Mouse (Mus musculus) forebrain, embryonic 14.5 days (tissue): ENCODE data around the gene Rreb1. TPM values are rescaled to one million over a fixed set of nuclear protein-coding genes. Genes with fewer than 3 reads are reported as not detected.

Experiments
- ATAC-seq: fragments of 200-750 bp; cut with Nextera tagmentation; 2 replicates; pipeline ENCODE4 v1.8.0; 2017; ENCODE audit warnings: mild to moderate bottlenecking, moderate library complexity
- DNase-seq: peaks from one replicate; pipeline ENCODE4 v3.0.0-alpha.2; 2015; ENCODE audit warnings: low spot score
- H3K27ac ChIP-seq: fragments of 300-500 bp; sonication (generic); 2 replicates; pipeline ENCODE4 v1.5.1; 2014; ENCODE audit warnings: low read depth, mild to moderate bottlenecking, control low read depth, low read length, moderate library complexity
- H3K27me3 ChIP-seq: fragments of 300-500 bp; sonication (generic); replicated peaks from 2 replicates; pipeline ENCODE4 v1.6.1; 2014; ENCODE audit warnings: low read length, control low read depth, mixed read lengths; ENCODE audit not compliant: control insufficient read depth, insufficient read depth
- H3K36me3 ChIP-seq: fragments of 300-500 bp; sonication (generic); 2 replicates; pipeline ENCODE4 v1.6.1; 2014; ENCODE audit warnings: low read length, control low read depth; ENCODE audit not compliant: control insufficient read depth, insufficient read depth
- H3K4me1 ChIP-seq: fragments of 300-500 bp; sonication (generic); 2 replicates; pipeline ENCODE4 v1.6.1; 2014; ENCODE audit warnings: antibody characterized with exemption, low read length, control low read depth; ENCODE audit not compliant: control insufficient read depth, insufficient read depth
- H3K4me2 ChIP-seq: fragments of 300-500 bp; sonication (generic); 2 replicates; pipeline ENCODE4 v1.6.1; 2014; ENCODE audit warnings: mild to moderate bottlenecking, control low read depth, low read length
- H3K4me3 ChIP-seq: fragments of 300-500 bp; sonication (generic); 2 replicates; pipeline ENCODE4 v1.5.1; 2014; ENCODE audit warnings: low read depth, low read length, control low read depth
- H3K9ac ChIP-seq: fragments of 300-500 bp; sonication (generic); 2 replicates; pipeline ENCODE4 v1.6.1; 2014; ENCODE audit warnings: mild to moderate bottlenecking, low read length, control low read depth, moderate library complexity
- H3K9me3 ChIP-seq: fragments of 300-500 bp; sonication (generic); replicated peaks from 2 replicates; pipeline ENCODE4 v1.6.1; 2016; ENCODE audit warnings: low read length, control low read depth, mixed read lengths; ENCODE audit not compliant: control insufficient read depth
- WGBS: fragments of 180-500 bp; shearing (Covaris S2); extraction: QIAGEN DNeasy Blood & Tissue Kit; methylation state at CpG from one replicate; pipeline ENCODE4 v1.1.7; 2014; 5-methylcytosine and 5-hydroxymethylcytosine counted together
- polyA plus RNA-seq: library from polyadenylated mRNA; unstranded; fragments of >200 nt; fragmentation: Nextera tagmentation; extraction: Ambion mirVana; gene quantifications from 2 replicates; pipeline ENCODE4 v1.2.1, GENCODE M21; 2014

The Rreb1 gene
- polyA plus RNA-seq, 1 experiment from 2014 or later, result 1.5 TPM

DNA sequence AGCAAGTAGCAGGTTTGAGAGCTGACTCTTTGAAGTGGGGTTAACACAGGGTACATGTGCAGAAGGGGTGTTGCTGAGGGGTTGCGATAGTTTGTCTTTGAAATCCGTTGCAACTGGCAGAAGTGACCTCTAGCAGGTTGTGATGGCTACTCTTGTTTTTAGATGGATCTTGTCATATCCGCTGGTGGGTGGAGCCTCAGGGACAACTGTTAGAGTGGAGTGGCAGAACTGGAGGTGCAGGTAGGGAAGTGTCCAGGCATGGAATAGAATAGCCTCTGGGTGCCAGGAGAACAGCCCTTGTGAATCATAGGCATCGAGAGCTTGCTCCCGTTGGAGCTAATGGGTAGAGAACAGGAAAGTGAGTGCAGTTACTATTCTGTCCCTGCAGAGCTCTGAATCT is 88.1 kb downstream of the Rreb1 start:
- H3K9ac ChIP-seq, result no peak overlapping the region
- H3K36me3 ChIP-seq, result no peaks in the 10 kb centered on the region
- peaks cover 2% of the 10 kb centered on the region; the same call in 1 of the 2 replicates for H3K4me1 ChIP-seq
- 69% methylated on average over 5 of the region's 5 CpGs for WGBS
- no peaks in the 10 kb centered on the region for H3K9me3 ChIP-seq
- no peak overlapping the region for H3K4me3 ChIP-seq
- no peak overlapping the region for H3K4me2 ChIP-seq
- DNase-seq (no peak), ATAC-seq (no peak)
- no peaks in the 10 kb centered on the region for H3K27me3 ChIP-seq
- H3K27ac ChIP-seq, result no peak overlapping the region

DNA sequence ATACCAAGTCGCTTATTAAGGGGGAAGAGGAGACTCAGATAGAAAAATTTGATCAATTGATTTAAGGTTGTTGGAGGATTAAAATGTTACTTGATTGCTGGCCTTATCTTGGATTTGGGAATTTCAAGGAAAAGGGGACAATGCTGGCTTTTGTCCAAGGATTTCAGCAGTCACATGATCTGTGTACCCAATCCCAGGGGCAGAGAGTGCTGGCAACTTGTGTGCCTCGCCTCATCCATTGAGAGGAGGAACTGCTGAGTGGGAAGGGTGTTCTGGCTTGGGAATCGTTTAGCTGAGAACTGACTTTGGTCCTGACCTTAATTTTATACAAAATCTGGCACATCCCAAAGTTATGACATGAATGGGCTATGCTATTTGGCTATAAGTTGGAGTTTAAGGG is 88.6 kb downstream of the Rreb1 start:
- Histone ChIP-seq H3K27me3 (no peaks in the 10 kb centered on the region), H3K27ac (no peak overlapping the region), H3K9ac (no peak overlapping the region), H3K4me3 (no peak overlapping the region), H3K4me2 (no peak overlapping the region), H3K4me1 (peaks cover 2% of the 10 kb centered on the region; the same call in 1 of the 2 replicates), H3K9me3 (no peaks in the 10 kb centered on the region), H3K36me3 (no peaks in the 10 kb centered on the region)
- peak; percentile 83 for DNase-seq
- peak; percentile 86 for ATAC-seq
- 37% methylated on average over 3 of the region's 3 CpGs for WGBS

DNA sequence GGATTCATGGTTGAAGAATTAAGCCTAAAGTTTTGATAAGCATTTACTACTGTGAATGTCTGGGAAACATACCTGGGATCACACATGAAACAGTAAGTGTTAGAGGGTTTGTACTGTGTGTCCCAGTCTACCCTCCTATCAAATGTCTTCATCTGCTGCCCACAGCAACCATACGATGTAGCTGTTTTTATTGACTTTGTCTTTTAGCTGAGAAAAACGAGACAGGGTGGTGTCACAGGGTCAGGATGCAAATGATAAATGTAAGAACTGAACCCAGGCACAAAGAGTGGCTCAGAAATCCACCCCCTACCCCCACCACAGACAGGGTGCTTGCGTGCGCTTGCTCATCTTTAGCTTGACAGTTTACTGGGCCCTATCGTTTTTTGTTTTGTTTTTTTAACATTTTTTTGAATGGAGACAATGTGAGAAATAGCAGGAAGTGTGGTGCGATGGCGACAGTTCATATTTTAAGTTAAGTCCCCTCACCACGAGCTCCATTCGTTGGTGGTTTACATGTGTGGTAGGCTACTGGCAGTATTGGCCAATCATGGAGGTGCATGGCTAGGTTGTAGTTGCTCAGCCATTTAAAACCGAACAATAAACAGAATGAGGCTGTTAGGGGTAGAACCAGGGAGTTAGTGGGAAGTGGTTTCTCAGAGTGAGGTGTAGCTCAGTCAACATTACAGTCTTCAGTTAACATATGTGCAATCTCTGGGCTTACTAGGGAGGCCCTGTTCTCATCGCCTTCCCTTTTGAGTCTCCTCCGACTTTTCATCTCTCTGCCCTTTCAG is 92.1 kb downstream of the Rreb1 start:
- H3K4me2 ChIP-seq, result no peak overlapping the region
- H3K4me3 ChIP-seq, result no peak overlapping the region
- peaks cover 2% of the 10 kb centered on the region; the same call in 1 of the 2 replicates for H3K4me1 ChIP-seq
- no peak for DNase-seq
- no peak overlapping the region for H3K27ac ChIP-seq
- H3K9me3 ChIP-seq, result no peaks in the 10 kb centered on the region
- no peak for ATAC-seq
- H3K27me3 ChIP-seq, result no peaks in the 10 kb centered on the region
- H3K9ac ChIP-seq, result no peak overlapping the region
- WGBS, result 88% methylated on average over 12 of the region's 12 CpGs
- no peaks in the 10 kb centered on the region for H3K36me3 ChIP-seq

DNA sequence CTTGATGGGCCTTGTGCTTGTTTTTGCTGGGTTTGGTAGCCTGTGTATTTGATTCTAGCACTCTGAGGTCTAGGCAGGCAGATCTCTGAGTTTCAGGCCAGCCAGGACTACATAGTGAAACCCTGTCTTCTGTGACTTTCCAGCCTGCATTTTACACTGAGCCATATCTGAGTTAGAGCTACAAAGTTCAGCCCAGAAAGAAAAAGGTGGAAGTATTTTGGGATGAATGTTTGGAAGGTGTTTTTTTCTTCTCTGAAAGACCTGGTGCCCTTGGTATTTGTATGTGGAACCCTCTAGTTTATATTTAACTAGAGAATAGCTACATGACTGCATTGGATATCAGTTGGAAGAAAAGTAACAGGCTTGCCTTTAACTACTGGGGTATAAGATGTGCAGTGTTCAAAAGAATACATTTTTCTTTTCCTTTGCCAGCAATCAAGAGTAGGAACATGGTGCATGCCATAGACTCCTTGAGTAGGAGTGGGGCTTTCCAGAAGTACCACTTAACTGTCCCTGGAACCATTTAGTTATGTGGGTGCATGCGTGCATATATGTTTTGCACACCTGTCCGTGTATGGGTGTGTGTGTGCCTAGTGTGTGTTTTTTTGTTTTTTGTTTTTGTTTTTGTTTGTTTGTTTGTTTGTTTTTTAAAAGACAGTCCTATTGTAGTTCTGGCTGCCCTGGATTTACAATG is 94.1 kb downstream of the Rreb1 start:
- no peak overlapping the region for H3K9ac ChIP-seq
- H3K9me3 ChIP-seq, result no peaks in the 10 kb centered on the region
- DNase-seq (no peak), ATAC-seq (no peak)
- H3K27me3 ChIP-seq, result no peaks in the 10 kb centered on the region
- H3K36me3 ChIP-seq, result no peaks in the 10 kb centered on the region
- 95% methylated on average over 2 of the region's 2 CpGs for WGBS
- H3K4me3 ChIP-seq, result no peak overlapping the region
- H3K4me1 ChIP-seq, result no peaks in the 10 kb centered on the region
- no peak overlapping the region for H3K4me2 ChIP-seq
- no peak overlapping the region for H3K27ac ChIP-seq

DNA sequence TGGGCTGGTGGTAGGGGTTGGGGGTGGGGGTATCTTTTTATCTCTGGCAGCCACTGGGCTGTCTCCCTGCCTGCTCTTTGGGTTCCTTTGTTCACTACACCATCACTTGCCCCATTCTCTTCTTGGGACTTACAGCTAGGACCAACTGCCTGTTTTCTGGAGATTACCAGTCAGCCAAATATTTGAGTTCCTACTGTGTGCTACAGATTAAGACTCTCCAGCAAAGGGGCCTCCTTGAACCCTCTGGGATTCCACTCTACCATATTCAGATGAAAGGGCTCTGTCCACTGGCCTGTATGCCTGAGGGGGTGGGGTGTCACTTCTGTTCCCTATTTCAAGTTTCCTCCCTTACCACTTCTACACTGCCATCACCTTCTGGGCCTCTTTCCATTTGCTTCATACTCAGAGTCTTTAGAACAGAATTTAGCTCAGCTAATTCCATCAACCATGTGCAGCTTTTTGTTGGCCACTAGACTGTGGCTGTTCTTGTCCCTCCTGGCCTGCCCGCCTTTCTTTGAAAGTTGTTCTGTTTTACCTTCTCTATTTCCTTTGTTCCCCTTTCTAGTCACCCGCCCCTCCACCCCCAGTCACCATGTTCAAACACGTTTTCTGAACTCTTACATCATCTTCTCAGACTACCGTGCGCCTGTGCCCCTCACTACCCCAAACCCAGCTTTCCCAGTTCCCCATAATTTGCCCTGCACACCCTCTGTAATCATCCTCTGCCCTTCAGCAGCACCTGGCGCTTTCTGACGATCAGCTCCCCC is 95.1 kb downstream of the Rreb1 start:
- H3K9ac ChIP-seq, result no peak overlapping the region
- no peak for ATAC-seq
- 73% methylated on average over 7 of the region's 7 CpGs for WGBS
- H3K27ac ChIP-seq, result no peak overlapping the region
- H3K27me3 ChIP-seq, result no peaks in the 10 kb centered on the region
- no peak for DNase-seq
- H3K4me2 ChIP-seq, result no peak overlapping the region
- H3K36me3 ChIP-seq, result no peaks in the 10 kb centered on the region
- H3K9me3 ChIP-seq, result no peaks in the 10 kb centered on the region
- H3K4me3 ChIP-seq, result no peak overlapping the region
- no peaks in the 10 kb centered on the region for H3K4me1 ChIP-seq

DNA sequence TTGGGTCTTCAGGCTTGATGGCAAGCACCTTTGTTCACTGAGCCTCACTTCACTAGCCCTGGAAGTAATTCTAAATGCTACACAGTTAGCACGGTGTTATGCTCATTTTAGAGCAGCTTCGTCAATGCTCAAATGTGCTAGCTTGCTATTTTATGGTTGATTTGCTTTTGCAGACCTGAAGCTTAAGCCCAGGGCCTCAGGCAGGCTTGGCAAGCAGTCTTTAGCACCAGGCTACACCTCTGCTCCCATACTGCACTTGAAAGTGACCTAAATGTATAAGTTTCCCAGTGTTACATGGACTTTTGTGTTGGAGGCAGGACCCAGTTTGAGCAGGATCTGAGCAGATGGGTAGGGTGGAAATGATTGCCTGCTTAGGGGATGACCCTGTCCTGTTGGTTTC is 97.7 kb downstream of the Rreb1 start:
- ATAC-seq (no peak), DNase-seq (no peak)
- Histone ChIP-seq H3K4me3 (no peak overlapping the region), H3K27me3 (no peaks in the 10 kb centered on the region), H3K9ac (no peak overlapping the region), H3K9me3 (no peaks in the 10 kb centered on the region), H3K4me2 (no peak overlapping the region), H3K4me1 (no peaks in the 10 kb centered on the region; the same call in 1 of the 2 replicates), H3K27ac (no peak overlapping the region), H3K36me3 (no peaks in the 10 kb centered on the region)
- WGBS, result 88% methylated on average over 2 of the region's 2 CpGs

DNA sequence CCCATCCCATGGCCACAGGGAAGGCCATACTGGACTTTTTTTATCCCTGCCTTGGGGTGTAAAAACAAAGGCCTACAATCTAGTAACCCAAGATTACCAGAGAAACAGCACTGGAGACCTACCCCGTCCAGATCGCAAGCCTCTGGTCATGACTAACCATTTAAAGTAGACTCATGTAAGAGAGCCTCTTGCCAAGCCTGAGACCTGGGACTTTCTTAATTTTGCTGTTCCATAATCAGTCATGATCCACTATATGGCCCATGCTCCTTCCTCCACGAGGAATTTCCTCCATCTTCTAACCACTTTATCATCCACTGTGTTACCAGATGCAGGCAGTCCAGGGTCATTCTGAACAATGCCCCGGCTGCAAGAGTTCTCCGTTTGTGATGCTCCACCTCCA is 98.2 kb downstream of the Rreb1 start:
- H3K9me3 ChIP-seq, result no peaks in the 10 kb centered on the region
- DNase-seq, result no peak
- no peaks in the 10 kb centered on the region for H3K36me3 ChIP-seq
- no peak overlapping the region for H3K4me3 ChIP-seq
- no peaks in the 10 kb centered on the region; the same call in 1 of the 2 replicates for H3K4me1 ChIP-seq
- no peak overlapping the region for H3K4me2 ChIP-seq
- ATAC-seq, result no peak
- 83% methylated on average over 5 of the region's 5 CpGs for WGBS
- H3K9ac ChIP-seq, result no peak overlapping the region
- H3K27ac ChIP-seq, result no peak overlapping the region
- no peaks in the 10 kb centered on the region for H3K27me3 ChIP-seq

DNA sequence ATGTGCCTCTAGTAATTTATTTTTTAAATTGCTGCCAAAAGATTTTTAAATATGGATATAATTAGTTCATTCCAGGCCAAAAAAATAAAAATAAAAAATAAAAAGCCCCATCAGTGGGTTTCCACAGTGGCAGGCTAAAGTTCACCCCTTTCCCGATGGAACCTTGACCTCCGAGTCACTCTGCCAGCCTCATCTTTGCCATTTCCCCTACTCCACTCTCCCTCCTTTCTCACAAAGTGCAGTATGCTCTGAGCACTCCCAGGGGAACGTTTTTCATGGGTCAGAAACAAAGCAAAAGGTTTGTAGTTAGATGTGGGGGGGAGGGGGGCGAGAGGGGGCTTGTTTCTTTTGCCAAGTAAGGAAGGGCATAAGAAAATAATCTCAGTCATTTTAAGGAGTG is 98.6 kb downstream of the Rreb1 start:
- Histone ChIP-seq H3K4me2 (no peak overlapping the region), H3K9me3 (no peaks in the 10 kb centered on the region), H3K4me3 (no peak overlapping the region), H3K27ac (no peak overlapping the region), H3K4me1 (no peaks in the 10 kb centered on the region; the same call in 1 of the 2 replicates), H3K36me3 (no peaks in the 10 kb centered on the region), H3K9ac (no peak overlapping the region), H3K27me3 (no peaks in the 10 kb centered on the region)
- no peak for ATAC-seq
- WGBS, result 64% methylated on average over 4 of the region's 4 CpGs
- no peak for DNase-seq
